Mouse (Mus musculus) granulocyte monocyte progenitor cell, adult 5-6 weeks (primary cell): ENCODE results near the gene Med20. TPM values are rescaled to one million over a fixed set of nuclear protein-coding genes. Genes with fewer than 3 reads are reported as not detected.

Experiments used
- ATAC-seq: replicated peaks from 2 replicates; pipeline ENCODE4 v1.8.0; 2016; ENCODE audit warnings: mild to moderate bottlenecking, moderate TSS enrichment, inconsistent platforms; ENCODE audit not compliant: poor library complexity, severe bottlenecking
- total RNA-seq, 2 experiments: library from RNA; stranded (forward) in 1 of 2; stranded (reverse) in 1 of 2; fragments of 200-712, 200-1000 nt in 1 of 2; fragments of >200 nt in 1 of 2; fragmentation: Nextera tagmentation in 1 of 2; gene quantifications; 2 replicates each; pipeline ENCODE4 v1.2.3; 2014 to 2017

Gene Med20
- total RNA-seq, 2 experiments from 2014 or later = 26.3 to 29.5 TPM

DNA sequence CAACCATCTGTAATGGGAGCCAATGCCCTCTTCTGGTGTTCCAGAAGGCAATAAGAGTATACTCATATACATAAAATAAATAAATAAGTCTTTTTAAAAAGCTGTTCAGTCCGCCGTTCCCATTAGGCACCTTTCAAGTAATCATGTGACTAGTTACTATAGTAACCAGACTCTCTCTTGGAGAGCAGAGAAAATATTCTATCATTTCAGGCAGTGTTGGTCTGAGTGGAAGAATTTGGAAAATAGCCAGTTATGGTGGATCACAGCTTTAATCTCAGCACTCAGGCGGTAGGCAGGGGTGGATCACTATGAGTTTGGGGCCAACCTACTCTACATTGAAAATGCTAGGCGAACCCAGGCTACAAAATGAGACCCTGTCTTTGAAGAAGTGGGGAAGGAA is 57.8 kb downstream of the Med20 start:
- no peak for ATAC-seq

DNA sequence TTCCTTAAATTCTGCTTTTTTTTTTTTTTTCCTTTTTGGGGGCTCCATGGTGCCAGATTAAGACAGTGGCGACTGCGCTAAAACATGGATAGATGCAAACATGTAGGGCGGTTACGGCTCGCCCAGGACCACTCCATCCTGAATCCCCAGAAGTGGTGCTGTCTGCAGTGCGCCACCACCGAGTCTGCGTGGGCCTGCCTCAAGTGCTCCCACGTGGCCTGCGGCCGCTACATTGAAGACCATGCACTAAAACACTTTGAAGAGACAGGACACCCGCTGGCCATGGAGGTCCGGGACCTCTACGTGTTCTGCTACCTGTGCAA is 60.6 kb downstream of the Med20 start:
- ATAC-seq = peak; percentile 5; the same call in 1 of the 2 replicates

DNA sequence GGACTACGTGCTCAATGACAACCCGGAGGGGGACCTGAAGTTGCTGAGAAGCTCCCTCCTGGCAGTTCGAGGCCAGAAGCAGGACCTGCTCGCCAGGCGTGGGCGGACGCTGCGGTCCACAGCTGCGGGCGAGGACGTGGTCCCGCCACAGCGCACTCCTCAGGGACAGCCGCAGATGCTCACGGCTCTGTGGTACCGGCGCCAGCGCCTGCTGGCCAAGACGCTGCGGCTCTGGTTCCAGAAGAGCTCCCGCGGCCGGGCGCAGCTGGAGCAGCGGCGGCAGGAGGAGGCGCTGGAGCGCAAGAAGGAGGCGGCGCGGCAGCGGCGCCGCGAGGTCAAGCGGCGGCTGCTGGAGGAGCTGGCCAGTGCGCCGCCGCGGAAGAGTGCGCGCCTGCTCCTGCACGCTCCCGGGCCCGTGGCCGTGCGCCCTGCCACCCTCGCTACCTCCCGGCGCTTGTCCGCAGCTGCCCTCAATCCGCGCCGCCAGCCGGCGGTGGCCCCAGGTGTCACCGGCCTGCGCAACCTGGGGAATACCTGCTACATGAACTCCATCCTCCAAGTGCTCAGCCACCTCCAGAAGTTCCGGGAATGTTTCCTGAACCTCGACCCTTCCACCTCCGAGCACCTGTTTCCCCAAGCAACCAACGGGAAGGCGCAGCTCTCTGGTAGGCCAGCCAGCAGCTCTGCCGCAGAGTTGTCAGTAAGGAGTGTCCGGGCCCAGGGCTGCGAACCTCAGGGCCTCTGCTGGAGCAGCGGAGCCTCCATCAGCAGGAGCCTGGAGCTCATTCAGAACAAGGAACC is 61.1 kb downstream of the Med20 start:
- peak; percentile 66 for ATAC-seq

Other genes starting within 250 kb of the Med20 start
- gene Mrps10, start 242.7 kb upstream of the Med20 start, total RNA-seq (2014; fragmentation: Nextera tagmentation) = 65.1 and 68.0 TPM in 2 replicates
- 65.8 and 70.8 TPM in 2 replicates for gene Mrps10, start 242.7 kb upstream of the Med20 start, total RNA-seq (2017)
- gene Guca1b, start 226.2 kb upstream of the Med20 start, total RNA-seq (2014; fragmentation: Nextera tagmentation) = 0.47 and 0.80 TPM in 2 replicates
- 0.43 TPM in 1 of 2 replicates, not detected in the other for gene Guca1b, start 226.2 kb upstream of the Med20 start, total RNA-seq (2017)
- 5.3 and 6.4 TPM in 2 replicates for gene Guca1a, start 211.0 kb upstream of the Med20 start, total RNA-seq (2014; fragmentation: Nextera tagmentation)
- 6.3 and 6.7 TPM in 2 replicates for gene Guca1a, start 211.0 kb upstream of the Med20 start, total RNA-seq (2017)
- 1.8 and 4.3 TPM in 2 replicates for gene AI661453, start 175.0 kb upstream of the Med20 start, total RNA-seq (2014; fragmentation: Nextera tagmentation)
- 0.34 and 0.62 TPM in 2 replicates for gene AI661453, start 175.0 kb upstream of the Med20 start, total RNA-seq (2017)
- gene 1700001C19Rik, start 174.2 kb upstream of the Med20 start, total RNA-seq (2014; fragmentation: Nextera tagmentation) = not detected in 2 replicates
- gene 1700001C19Rik, start 174.2 kb upstream of the Med20 start, total RNA-seq (2017) = 1.9 TPM in 1 of 2 replicates, not detected in the other
- gene Taf8, start 109.3 kb upstream of the Med20 start, total RNA-seq (2014; fragmentation: Nextera tagmentation) = 13.9 and 23.8 TPM in 2 replicates
- 34.7 and 40.9 TPM in 2 replicates for gene Taf8, start 109.3 kb upstream of the Med20 start, total RNA-seq (2017)
- gene Ccnd3, start 106.5 kb upstream of the Med20 start, total RNA-seq (2014; fragmentation: Nextera tagmentation) = 99.8 and 128 TPM in 2 replicates
- 35.5 and 35.9 TPM in 2 replicates for gene Ccnd3, start 106.5 kb upstream of the Med20 start, total RNA-seq (2017)
- 16.2 and 17.8 TPM in 2 replicates for gene Bysl, start 90 bp upstream of the Med20 start, total RNA-seq (2014; fragmentation: Nextera tagmentation)
- gene Bysl, start 90 bp upstream of the Med20 start, total RNA-seq (2017) = 12.6 and 16.0 TPM in 2 replicates
- gene Gm20517, start within 50 bp of the Med20 start, total RNA-seq (2014; fragmentation: Nextera tagmentation) = 0.41 and 2.2 TPM in 2 replicates
- gene Gm20517, start within 50 bp of the Med20 start, total RNA-seq (2017) = 2.5 and 3.1 TPM in 2 replicates
- 4.1 and 6.8 TPM in 2 replicates for gene Usp49, start 19.1 kb downstream of the Med20 start, total RNA-seq (2014; fragmentation: Nextera tagmentation)
- 1.5 and 4.1 TPM in 2 replicates for gene Usp49, start 19.1 kb downstream of the Med20 start, total RNA-seq (2017)
- 315 and 346 TPM in 2 replicates for gene Tomm6, start 76.8 kb downstream of the Med20 start, total RNA-seq (2014; fragmentation: Nextera tagmentation)
- 46.0 and 46.4 TPM in 2 replicates for gene Tomm6, start 76.8 kb downstream of the Med20 start, total RNA-seq (2017)
- 0.15 TPM in 1 of 2 replicates, not detected in the other for gene Frs3, start 77.4 kb downstream of the Med20 start, total RNA-seq (2014; fragmentation: Nextera tagmentation)
- gene Frs3, start 77.4 kb downstream of the Med20 start, total RNA-seq (2017) = 0.22 TPM in 1 of 2 replicates, not detected in the other
- gene Gm21981, start 82.9 kb downstream of the Med20 start, total RNA-seq (2014; fragmentation: Nextera tagmentation) = not detected in 2 replicates
- gene Gm21981, start 82.9 kb downstream of the Med20 start, total RNA-seq (2017) = 1.0 TPM in 1 of 2 replicates, not detected in the other
- gene Prickle4, start 83.2 kb downstream of the Med20 start, total RNA-seq (2014; fragmentation: Nextera tagmentation) = not detected in 2 replicates
- gene Prickle4, start 83.2 kb downstream of the Med20 start, total RNA-seq (2017) = 0.62 TPM in 1 of 2 replicates, not detected in the other
- gene Pgc, start 115.3 kb downstream of the Med20 start, total RNA-seq (2014; fragmentation: Nextera tagmentation) = not detected in 2 replicates
- not detected in 2 replicates for gene Pgc, start 115.3 kb downstream of the Med20 start, total RNA-seq (2017)
- gene Tfeb, start 125.4 kb downstream of the Med20 start, total RNA-seq (2014; fragmentation: Nextera tagmentation) = 6.7 and 9.4 TPM in 2 replicates
- 6.9 and 7.8 TPM in 2 replicates for gene Tfeb, start 125.4 kb downstream of the Med20 start, total RNA-seq (2017)
- gene Mdfi, start 223.1 kb downstream of the Med20 start, total RNA-seq (2014; fragmentation: Nextera tagmentation) = 3.7 and 5.5 TPM in 2 replicates
- 2.7 and 4.9 TPM in 2 replicates for gene Mdfi, start 223.1 kb downstream of the Med20 start, total RNA-seq (2017)